Mouse (Mus musculus): Measurements from ENCODE around the gene Mipep.

The Mipep gene

DNA sequence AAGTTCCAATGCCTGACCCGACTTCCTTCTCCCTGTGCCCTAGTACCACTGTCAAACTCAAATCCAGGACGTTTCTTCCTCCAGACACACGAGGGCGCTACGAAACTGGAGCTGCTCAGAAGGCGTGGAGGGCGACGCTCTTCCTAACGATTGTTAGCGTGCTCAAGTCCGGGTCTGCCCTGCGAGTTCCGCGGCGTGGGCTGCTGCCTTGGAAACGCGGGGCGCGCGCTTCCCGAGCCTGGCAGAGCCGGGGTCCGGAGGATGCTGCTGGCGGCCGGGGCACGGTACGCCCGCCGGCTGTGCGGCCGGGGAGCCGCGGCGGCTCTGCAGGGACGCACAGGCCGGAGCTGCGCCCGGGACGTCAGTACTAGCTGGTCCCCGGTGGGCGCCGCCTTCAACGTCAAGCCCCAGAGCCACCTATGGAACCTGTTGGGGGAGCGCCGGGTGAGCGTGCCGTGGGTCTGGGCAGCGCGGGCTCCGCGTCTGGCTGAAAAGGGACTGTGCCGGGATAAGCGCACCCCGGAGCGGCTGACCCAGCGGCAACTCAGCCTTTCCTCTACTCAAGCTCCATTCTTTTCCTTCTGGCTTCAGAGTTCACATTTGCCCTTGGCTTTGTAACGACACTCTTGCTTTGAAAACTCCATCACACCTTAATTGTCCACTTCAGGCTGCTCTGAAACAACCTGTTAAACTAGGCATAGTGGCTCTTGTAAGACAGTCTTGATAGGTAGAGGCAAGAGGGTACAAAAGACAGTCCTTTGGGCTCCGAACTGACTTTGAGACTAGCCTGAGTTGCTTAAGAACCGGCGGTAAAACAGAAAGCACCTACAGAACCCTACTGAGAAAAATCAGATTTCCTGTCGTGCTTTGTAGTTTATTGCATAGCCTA, at the start of gene Mipep:
Mipep (plus strand) TSS at position 147 of the 889 bp plus-strand sequence.
- DNase-seq (ENCODE audit: low spot score), result peak; percentile 83

DNA sequence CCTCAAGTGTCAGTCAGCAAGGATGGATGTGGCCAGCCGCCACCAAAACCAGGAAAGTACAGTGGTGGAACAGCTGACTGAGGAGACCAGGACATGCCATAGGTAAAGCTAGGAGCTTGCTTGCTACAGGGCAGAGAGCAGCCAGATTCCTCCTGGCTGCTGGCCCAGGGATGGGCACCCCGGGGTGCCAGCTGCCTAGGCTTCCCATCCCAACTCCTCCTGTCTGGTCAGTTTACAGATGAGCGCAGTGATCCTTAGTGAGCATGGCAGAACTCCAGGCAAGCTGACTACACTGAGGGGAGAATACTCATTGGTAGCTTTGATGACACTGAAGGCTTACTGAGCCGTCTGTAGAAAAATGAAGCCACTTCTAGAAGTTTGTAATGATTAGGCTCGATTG, 49.2 kb upstream of the Mipep start:
- DNase-seq (ENCODE audit: low spot score), result no peak

DNA sequence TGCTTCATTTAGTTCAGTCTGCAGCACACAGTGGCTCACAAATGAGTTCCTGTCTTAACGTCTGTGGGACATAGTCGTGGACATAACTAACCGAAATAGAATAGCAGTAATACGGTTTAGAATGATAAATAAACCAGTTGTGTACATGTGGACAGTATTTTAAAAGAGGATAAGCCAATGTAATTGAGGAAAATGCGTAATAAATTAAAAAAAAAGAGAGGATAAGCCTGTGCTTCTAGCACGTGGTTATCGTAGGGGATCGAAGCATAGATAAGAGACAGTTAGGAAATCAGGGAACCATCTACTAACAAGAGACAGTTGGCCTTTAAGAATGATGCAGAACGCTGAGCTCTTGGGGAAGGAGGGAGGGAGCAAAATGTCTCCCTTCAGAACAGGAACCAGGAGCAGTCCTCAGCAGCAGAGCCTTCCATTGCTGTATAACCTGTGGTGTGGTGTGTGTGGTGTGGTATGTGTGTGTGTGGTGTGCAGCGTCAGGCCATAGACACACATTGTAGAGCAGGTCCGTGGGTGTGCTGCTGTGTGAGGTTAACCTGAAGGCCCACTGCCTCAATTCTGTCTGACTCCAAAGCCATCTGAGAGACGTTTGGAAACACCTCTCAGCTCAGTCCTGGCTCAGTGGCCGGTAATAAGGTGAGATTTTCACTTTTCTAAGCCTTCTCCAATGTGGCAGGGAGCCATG, 48.4 kb upstream of the Mipep start:
- no peak for DNase-seq (ENCODE audit: low spot score)

DNA sequence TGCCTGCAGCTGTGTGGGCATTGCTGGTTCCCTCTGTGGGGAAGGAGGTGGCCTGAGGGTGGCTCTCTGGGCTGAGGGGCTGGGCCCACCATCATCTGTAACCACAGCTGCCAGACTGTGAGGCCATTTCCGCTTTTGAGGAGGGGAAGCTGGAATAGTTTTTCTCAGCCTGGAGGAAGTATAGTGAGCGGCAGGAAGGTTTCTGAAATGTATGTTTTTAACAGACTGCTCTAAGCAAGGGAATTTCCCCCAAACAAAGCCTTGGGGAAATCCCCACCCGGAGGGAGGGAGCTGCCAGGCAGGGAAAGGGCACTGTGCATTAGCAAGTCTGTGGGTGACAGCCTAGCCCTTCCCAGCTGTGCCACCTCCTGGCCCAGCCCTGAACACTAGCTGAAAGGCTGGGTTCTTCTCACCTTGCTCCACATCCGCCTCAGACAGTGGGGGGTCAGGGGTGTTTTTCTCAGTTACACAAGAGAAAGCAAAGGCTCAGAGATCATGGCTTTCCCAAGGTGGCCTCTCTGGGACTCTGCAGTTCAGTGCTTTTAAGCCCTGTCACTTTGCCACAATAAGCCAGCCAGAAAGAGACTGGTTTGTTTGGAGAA, 47.7 kb upstream of the Mipep start:
- peak; percentile 22 for DNase-seq (ENCODE audit: low spot score)

DNA sequence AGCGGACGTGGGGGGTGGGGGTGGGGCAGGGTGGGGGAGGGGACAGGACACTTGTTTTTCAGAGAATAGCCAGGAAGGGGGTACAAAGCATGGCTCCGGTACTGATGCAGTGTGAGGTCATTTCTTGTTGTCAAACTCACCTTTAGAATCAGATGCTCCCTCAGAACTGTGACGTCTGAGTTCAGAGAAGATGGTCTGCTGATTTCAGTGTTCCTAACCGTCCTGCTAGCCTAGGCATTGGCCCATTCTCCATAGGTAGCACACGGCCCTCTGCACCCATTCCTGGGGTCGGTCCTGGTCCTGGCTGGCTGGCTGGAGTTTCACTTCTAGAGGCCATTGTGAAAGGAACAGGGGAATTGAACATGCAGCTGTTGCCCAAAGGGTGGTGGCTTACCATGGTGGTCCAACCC, 47.2 kb upstream of the Mipep start:
- DNase-seq (ENCODE audit: low spot score), result no peak

DNA sequence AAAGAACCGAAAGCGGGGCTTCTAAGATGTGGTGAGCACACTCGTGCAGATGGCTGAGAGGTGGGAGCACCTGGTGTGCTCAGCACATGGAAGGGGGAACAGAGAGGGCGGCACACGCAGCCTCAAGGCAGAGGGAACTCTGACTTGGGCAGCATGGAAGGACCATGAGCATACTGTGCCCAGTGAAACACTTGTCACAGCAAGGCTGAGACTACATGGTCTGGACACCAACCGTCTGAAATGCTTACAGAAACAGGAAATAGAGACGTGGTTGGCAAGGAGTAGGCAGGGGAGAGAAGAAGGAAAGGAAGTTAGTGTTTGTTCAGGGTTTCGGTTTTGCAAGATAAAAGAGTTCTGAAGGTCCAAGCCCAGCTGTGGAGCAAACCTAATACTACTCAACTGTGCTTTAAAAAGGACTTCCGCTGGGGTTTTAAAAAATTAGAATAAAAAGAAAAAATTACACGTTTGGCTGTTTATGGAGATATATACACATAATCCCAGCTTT, 45.9 kb upstream of the Mipep start:
- DNase-seq (ENCODE audit: low spot score), result no peak

DNA sequence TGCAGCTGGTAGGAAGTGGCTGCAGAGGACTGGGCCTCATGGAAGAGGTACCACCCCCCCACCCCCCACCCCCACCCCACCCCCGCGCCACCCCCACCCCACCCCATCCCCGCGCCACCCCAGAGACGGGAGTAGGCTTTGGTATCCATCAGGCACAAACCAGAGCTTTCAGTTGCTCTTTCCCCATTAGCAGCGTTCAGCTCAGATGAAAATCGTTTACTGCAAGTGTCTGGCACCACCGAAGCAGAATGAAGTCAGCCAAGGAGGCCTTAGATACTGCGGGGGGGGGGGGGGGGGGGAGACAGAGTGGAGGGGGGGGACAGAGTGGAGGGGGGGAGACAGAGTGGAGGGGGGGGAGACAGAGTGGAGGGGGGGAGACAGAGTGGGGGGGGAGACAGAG, 45.2 kb upstream of the Mipep start:
- no peak for DNase-seq (ENCODE audit: low spot score)

DNA sequence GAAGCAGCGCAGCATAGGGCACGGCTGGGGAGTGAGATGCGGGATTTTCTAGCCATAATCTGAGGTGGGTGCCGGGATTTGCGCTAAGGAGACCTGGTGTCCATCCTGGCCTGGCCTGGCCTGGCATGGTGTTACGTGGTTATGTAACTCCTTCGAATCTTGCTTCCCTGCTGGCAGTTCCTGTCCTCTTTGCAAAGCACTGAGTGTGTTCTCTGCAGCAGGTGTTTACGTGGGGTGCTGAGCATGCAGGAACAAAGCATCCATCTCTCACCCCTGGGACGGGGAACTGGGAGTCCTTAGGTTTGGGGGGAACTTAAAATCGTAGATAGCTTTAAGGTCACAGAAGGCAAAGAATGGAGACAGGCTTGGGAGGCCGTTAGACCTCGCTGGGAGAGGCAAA, 44.8 kb upstream of the Mipep start:
- peak; percentile 12 for DNase-seq (ENCODE audit: low spot score)

DNA sequence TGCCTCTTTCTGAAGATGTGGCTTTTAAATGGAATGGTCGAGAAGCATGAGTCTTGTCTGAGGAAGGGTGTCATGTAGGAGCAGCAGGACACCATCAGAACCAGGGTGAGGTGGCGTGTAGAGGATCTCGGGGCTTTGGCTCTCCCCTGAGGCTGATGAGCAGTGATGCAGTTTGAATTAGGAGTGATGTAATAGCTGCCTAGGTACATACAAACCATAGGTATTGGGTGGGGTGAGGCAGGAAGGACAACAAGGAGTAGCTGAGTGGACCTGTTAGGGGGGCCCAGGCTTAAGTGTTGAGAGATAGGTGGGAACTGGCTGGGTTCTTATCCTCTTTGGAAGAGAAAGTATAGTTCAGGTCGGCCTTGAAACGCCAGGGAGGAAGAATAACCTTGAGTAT, 43.9 kb upstream of the Mipep start:
- DNase-seq (ENCODE audit: low spot score), result no peak

DNA sequence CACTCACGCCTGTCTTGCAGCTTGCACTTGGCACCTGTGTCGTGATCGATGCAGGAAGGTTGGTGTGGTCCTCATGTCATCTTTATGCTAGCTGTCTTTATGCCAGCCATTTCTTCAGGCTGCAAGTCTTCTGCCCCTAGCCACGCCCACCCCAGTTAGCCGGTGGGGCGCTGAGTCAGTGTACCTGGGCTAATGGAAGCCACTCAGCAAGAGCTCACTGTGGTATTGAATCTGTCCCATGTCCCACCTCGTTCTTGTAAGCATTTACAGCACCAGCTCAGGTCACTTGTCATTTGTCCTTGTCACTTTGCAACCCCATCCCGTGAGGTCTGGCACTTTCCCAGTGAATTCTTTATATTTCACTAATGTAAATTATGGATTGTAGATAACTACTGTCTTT, 43.3 kb upstream of the Mipep start:
- DNase-seq (ENCODE audit: low spot score), result no peak

DNA sequence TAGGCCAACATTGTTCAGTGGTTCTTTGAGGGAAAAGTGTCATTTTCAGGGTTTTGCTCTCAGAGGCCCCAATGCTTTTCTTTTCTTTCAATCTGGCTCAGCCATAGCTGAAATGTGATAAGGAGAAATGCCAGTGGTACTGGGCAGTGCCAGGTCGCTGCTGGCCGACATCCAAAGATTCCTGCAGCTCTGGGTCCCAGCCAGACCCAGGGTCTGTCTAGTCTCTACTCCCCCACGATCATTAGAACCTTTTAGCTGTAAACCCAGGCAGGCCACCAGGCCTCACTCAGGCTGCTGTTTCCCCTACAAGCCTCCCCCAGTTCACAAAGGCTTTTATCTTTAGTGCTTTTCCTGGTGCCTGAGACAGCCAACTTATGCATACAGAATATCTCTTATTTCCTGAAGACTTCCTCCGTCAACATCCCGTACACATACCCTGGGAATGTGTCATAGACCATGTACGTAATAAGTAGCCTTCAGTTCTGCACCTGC, 42.8 kb upstream of the Mipep start:
- DNase-seq (ENCODE audit: low spot score), result peak; percentile 76

DNA sequence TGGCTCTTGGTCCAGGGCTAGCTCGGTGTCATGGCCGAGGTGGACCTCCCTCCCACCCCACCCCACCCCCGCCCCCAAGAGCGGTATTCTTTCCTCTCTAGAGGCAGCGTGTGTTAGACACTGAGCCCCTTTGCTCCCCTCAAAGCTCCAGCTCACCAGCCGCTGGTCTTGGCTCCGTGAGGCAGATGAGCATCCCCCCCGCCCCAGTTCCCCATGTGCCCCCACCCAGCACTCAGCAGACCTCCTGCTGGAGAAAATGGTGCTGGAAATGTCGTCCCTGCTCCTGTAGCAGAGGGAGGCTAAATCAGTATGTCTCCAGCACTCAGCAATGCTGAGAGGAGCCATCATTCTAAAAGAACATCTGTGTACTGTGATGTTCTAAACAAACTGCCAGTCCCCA, 40.7 kb upstream of the Mipep start:
- no peak for DNase-seq (ENCODE audit: low spot score)

DNA sequence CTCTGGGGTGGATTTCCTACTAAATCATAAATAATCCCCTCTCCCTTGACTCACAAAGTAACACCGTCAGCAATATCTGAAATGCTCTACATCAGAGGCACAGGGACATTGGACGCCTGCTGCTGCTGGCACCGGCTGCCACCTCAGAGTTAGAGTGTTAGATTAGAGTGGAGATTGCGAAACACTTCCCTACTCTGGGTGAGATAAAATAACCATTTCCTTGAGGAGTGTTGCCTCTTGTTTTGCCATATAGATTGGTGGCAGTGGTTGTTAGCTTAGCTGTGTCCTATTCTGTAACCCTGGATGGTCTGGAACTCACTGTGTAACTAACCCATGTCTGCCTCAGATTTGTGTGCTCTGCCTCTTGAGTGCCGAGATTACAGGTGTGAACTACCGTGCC, 39.2 kb upstream of the Mipep start:
- no peak for DNase-seq (ENCODE audit: low spot score)

DNA sequence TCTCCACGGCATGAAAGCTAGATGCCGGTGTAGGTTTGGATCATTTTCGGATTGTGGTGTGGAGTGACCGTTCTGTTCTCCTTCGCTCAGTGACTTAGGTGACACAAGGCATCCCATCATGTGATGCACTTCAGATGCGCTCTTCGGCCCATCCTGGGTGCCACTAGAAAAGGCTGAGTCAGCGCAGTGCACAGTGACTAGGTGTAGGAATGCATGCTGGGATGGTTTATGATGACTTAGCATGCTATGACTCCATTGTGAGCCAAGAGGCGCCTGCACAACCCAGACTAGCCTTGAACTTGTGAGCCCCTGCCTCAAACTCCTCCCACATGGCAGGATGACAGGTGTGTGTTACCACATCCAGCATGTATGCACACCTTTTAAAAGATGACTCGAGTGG, 38.2 kb upstream of the Mipep start:
- DNase-seq (ENCODE audit: low spot score), result no peak

DNA sequence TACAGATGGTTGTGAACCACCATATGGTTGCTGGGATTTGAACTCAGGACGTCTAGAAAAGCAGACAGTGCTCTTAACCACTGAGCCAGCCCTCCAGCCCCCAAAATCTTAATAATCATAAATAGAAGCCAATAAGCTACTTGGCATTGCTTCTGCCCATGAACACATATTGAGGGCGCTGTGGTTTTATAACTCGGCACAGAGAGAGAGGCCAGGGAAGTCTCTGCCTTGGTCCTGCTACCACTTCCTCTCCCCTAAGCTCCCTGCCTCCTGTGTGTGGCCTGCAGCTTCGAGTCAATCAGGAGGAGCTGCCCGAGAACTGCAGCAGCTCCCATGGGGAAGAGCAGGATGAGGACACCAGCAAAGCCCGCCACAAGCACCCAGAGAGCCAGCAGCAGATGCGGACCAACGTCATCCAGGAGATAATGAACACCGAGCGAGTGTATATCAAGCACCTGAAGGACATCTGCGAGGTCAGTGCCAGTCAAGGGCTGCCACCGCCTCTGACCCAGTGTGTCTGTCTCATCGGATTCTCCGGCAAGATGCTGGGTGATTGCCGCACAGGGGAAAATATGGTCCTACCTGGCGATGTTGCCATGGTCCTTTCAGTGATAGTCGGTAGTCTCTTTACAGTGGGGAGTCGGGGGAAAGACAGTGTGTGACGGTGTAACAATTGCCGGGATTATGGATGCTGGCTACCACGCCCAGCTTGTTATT, 37.1 kb upstream of the Mipep start:
- DNase-seq (ENCODE audit: low spot score), result no peak

DNA sequence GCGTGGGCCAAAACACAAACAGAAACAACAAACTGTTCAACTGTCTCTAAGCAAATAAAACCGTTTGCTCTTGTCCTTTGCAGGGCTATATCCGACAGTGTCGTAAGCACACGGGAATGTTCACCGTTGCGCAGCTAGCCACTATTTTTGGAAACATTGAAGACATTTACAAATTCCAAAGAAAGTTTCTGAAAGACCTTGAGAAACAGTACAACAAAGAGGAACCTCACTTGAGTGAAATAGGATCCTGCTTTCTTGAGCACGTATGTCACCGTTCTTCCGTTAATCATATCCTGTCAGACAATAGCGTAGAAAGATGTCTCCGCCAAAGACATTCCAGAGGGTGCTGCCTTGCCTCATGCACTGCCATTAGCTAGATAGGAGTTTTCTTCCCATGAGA, 34.5 kb upstream of the Mipep start:
- no peak for DNase-seq (ENCODE audit: low spot score)

DNA sequence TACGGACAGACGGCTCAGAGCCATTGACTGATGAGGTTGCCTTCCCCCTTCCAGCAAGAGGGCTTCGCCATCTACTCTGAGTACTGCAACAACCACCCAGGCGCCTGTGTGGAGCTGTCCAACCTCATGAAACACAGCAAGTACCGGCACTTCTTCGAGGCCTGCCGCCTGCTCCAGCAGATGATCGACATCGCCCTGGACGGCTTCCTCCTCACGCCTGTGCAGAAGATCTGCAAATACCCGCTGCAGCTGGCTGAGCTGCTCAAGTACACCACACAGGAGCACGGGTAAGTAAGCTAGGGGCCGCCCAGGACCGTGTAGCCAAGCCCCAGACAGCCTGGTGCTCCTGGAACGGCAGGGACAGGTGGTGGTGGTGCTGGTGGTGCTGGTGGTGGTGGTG, 32.8 kb upstream of the Mipep start:
- no peak for DNase-seq (ENCODE audit: low spot score)

DNA sequence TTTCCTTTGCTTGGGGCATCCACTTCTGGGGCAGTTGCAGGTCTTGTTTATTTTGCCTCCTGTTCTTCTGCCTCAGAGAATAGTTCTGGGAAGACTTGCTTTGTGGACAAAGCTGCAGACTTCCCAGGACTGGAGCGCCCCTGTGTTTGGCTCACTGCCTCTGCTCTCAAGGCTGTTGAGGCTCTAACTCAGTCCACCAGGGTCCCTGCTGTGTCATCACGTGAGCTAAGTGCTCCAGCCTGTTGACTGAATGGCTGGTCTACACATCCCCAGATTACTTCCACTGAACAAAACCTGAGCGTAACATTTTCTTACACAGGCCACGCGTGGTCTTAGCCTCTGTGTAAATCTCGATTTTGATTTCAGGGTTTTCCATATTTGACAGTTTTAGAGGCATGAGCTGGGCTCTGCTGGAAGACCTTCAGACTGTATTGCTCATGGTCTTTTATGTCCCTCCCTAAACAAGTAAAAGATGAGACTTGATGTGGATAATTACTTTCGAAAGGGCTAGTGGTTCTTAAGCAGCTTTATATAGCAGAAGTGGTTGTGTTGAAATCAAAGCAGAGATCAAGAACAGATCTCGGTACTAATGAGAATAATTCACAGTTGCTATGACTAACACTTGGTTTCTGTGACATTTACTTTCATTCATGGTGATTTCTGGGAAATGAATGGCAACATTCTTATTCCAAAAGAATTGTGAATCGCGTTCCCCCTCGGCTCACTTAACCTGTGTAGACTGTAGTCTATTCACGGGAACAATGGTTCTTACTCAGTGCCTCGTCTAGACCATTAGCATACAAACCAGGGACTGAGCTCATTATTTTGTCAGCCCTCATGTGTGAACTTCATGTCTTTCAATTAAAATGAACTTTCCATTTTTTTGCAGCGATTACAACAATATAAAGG, 31.2 kb upstream of the Mipep start:
- DNase-seq (ENCODE audit: low spot score), result peak; percentile 59

DNA sequence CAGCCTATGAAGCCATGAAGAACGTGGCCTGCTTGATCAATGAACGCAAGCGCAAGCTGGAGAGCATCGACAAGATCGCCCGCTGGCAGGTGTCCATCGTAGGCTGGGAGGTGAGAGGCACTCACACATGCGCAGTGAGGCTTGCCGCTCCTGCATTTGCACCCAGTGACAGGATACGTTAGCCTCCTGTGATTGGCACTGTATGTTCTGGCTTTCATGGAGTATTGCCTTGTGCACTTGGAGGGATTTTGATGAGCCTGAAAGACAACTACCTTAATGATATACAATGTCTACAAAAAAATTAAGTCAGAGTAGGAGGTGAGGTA, 30.6 kb upstream of the Mipep start:
- DNase-seq (ENCODE audit: low spot score), result no peak

DNA sequence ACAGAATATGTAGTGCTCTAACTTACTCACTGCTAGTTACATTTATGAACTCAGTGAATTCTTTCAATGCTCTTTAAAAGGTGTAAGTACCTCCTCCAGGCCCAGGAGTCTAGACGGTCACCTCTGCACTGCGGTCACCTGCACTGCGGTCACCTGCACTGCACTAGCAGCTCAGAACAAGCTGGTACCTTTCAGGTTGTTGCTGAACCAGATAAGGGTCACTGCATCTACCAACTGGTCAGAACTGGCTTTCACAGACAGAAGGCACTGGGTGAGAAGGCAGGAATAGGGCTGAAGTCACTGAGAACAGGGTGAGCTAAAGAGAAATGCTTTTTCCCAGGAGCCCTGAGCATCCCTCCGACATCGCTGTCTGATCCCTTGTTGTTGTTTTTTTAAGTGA, 29.7 kb upstream of the Mipep start:
- no peak for DNase-seq (ENCODE audit: low spot score)

DNA sequence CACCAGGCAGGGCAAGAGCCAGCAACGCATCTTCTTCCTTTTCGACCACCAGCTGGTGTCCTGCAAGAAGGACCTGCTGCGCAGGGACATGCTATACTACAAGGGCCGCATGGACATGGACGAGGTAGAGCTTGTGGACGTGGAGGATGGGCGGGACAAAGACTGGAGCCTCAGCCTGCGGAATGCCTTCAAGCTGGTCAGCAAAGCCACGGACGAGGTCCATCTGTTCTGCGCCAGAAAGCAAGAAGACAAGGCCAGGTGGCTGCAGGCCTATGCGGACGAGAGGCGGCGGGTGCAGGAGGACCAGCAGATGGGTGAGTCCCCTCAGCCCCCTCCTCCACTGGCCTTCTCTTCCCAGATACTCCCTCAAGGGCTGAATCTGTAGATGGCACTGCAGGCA, 28.1 kb upstream of the Mipep start:
- DNase-seq (ENCODE audit: low spot score), result no peak
